Mouse (Mus musculus) spleen, adult 10 weeks (tissue): ENCODE data around the gene Fpr-rs7. TPM values are rescaled to one million over a fixed set of nuclear protein-coding genes. Genes with fewer than 3 reads are reported as not detected.

Experiments
- polyA plus RNA-seq: library from polyadenylated mRNA; stranded (reverse); fragments of 350-450 nt; fragmentation: Illumina TruSeq; extraction: RNeasy Lipid Tissue Mini Kit (QIAGEN cat#74804); gene quantifications from one replicate; pipeline ENCODE4 v1.2.3, GENCODE M21; 2015; ENCODE audit warnings: low replicate concordance; ENCODE audit not compliant: insufficient read depth

Fpr-rs7 gene
- not detected for polyA plus RNA-seq

DNA sequence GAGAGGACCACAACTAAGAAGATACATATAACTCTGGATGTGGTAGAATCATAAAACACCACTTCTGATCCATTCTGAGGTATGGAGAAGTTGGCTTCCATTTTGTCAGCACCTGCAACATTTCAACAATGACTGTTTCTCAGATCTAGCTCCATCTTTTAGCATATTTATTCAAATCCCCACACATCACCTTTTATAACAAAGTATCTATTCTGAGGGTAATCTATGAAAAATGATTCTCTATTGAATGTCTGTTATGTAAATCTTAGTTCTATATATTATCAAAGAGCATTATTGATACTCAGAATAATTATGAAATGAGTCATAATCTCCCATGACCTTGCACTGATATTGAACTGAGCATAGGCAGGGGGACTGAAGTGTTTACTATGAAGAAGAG, at the start of gene Fpr-rs7:
Gene Fpr-rs7, minus strand, starts transcription at position 101 of the 400 bp plus-strand sequence.

Other genes starting within 250 kb of the Fpr-rs7 start
- gene Vmn2r104, start 65.9 kb downstream of the Fpr-rs7 start, polyA plus RNA-seq, result not detected
- not detected for gene Fpr-rs6, start 68.9 kb upstream of the Fpr-rs7 start, polyA plus RNA-seq
- gene Vmn2r105, start 120.8 kb upstream of the Fpr-rs7 start, polyA plus RNA-seq, result not detected
- gene Vmn2r106, start 171.3 kb upstream of the Fpr-rs7 start, polyA plus RNA-seq, result not detected
- not detected for gene Vmn2r107, start 231.0 kb upstream of the Fpr-rs7 start, polyA plus RNA-seq